Mouse (Mus musculus): Measurements from ENCODE around the gene Naa11.

The Naa11 gene

DNA sequence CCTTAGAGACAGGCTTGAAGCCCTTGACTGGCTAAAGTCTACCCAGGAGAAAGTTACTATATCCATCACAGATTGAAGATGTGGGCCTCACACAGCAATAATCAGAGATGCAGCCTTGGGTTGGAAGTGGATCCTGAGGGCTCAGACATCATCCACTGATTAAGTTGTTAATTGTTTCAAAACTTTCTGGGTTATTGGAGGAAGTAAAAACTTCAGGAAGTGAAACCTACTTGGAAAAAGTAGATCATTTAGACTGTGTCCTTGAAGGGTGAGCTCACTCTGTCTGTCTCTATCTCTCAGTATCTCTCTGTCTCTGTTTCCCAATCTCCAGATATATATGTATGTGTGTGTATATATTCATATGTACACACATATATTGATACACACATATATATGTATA is 47.0 kb downstream of the Naa11 start:
- no peak for DNase-seq (ENCODE audit: low spot score in 2 of 2)

DNA sequence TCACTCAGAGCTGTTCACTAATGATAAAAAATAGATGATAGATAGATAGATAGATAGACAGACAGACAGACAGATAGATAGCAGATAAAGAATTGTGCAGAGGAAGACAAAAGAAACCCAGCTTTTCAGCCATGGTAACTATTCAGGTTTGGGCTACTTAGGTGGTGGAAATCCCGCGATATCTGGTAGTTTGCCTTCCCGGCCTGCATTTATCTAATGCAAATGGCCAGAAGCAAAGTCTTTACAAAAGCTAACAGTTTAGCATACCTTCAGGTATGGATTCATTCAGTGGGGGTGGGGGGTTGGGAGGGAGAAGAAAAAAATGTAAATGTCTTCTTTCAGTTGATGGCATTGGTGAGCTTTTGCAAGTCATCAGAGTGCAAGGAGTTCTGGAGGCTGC is 48.0 kb downstream of the Naa11 start:
- DNase-seq (ENCODE audit: low spot score in 2 of 2), result no peak

DNA sequence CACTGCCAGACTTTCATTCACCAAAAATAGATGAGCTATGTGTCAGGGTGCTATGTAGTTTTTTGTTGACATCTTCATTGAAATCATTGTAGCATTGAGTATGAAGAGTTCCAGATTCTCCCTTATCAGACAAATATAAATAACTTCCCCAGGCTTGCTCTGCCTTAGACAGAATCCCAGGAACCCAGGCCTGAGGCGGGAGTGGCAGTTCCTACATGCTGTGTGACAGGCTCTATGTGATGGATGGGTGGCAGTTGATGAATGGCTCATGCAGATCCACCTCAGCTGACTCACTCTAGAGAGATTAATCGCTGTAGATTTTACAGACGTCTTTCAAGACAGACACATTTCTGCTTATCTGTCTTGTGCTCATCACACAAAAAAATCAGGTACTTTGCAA is 57.4 kb downstream of the Naa11 start:
- DNase-seq (ENCODE audit: low spot score in 2 of 2), result no peak
